Mouse (Mus musculus) lung, postnatal 0 days (tissue): ENCODE data around the gene Ppp6r2. TPM values are rescaled to one million over a fixed set of nuclear protein-coding genes. Genes with fewer than 3 reads are reported as not detected.

ENCODE experiments used
- ATAC-seq: fragments of 200-750 bp; cut with Nextera tagmentation; 2 replicates; pipeline ENCODE4 v1.8.0; 2017; ENCODE audit warnings: moderate library complexity
- DNase-seq: peaks from one replicate; pipeline ENCODE4 v3.0.0-alpha.2; 2016; ENCODE audit warnings: low spot score
- H3K27ac ChIP-seq: fragments of 300-500 bp; sonication (generic); 2 replicates; pipeline ENCODE4 v1.5.1; 2014; ENCODE audit warnings: antibody characterized with exemption, mild to moderate bottlenecking, low read length, mixed read lengths
- H3K27me3 ChIP-seq: fragments of 300-500 bp; sonication (generic); replicated peaks from 2 replicates; pipeline ENCODE4 v1.6.1; 2014; ENCODE audit warnings: low read length, mixed read lengths; ENCODE audit not compliant: insufficient read depth
- H3K36me3 ChIP-seq: fragments of 300-500 bp; sonication (generic); 2 replicates; pipeline ENCODE4 v1.6.1; 2014; ENCODE audit warnings: low read length, mixed read lengths; ENCODE audit not compliant: insufficient read depth
- H3K4me1 ChIP-seq: fragments of 300-500 bp; sonication (generic); 2 replicates; pipeline ENCODE4 v1.6.1; 2014; ENCODE audit warnings: antibody characterized with exemption, low read depth, low read length, mixed read lengths; ENCODE audit not compliant: insufficient read depth
- H3K4me2 ChIP-seq: fragments of 300-500 bp; sonication (generic); replicated peaks from 2 replicates; pipeline ENCODE4 v1.6.1; 2014; ENCODE audit warnings: low read depth, mild to moderate bottlenecking, low read length, moderate library complexity, mixed read lengths
- H3K4me3 ChIP-seq: fragments of 300-500 bp; sonication (generic); 2 replicates; pipeline ENCODE4 v1.5.1; 2014; ENCODE audit warnings: low read depth, low read length
- H3K9ac ChIP-seq: fragments of 300-500 bp; sonication (generic); replicated peaks from 2 replicates; pipeline ENCODE4 v1.6.1; 2014; ENCODE audit warnings: low read depth, mild to moderate bottlenecking
- H3K9me3 ChIP-seq: fragments of 300-500 bp; sonication (generic); 2 replicates; pipeline ENCODE4 v1.6.1; 2016; ENCODE audit warnings: low read length, mixed read lengths
- CTCF ChIP-seq: IDR thresholded peaks from 2 replicates; pipeline ENCODE4 v1.5.1; 2016; ENCODE audit warnings: antibody characterized with exemption, mild to moderate bottlenecking
- EP300 ChIP-seq: IDR thresholded peaks from 2 replicates; pipeline ENCODE4 v1.6.1; 2016; ENCODE audit warnings: antibody characterized with exemption, mild to moderate bottlenecking, control low read depth
- WGBS: fragments of 180-500 bp; shearing (Covaris S2); extraction: QIAGEN DNeasy Blood & Tissue Kit; methylation state at CpG from one replicate; pipeline ENCODE4 v1.1.7; 2014; 5-methylcytosine and 5-hydroxymethylcytosine counted together
- polyA plus RNA-seq: library from polyadenylated mRNA; unstranded; fragments of >200 nt; fragmentation: Nextera tagmentation; extraction: Ambion mirVana; gene quantifications from 2 replicates; pipeline ENCODE4 v1.2.1, GENCODE M21; 2015

Gene Ppp6r2
- polyA plus RNA-seq, 1 experiment from 2014 or later: 22.7 TPM

GRCm38 (mm10) chr15:89264485-89264884, 53.1 kb downstream of the Ppp6r2 start:
- H3K36me3 ChIP-seq: peaks cover 12% of the 10 kb centered on the region
- WGBS: 57% methylated on average over 5 of the region's 5 CpGs
- TF ChIP-seq CTCF (no peak), EP300 (no peak)

GRCm38 (mm10) chr15:89275497-89275896, 64.1 kb downstream of the Ppp6r2 start:
- Histone ChIP-seq H3K27ac (no peak overlapping the region), H3K4me1 (no peaks in the 10 kb centered on the region), H3K36me3 (peaks cover 10% of the 10 kb centered on the region), H3K9ac (no peak overlapping the region), H3K9me3 (no peaks in the 10 kb centered on the region), H3K4me3 (no peak overlapping the region), H3K4me2 (no peak overlapping the region), H3K27me3 (no peaks in the 10 kb centered on the region)
- no peak for TF ChIP-seq EP300
- no peak for TF ChIP-seq CTCF
- 83% methylated on average over 3 of the region's 3 CpGs for WGBS
- no peak for ATAC-seq
- no peak for DNase-seq

More at GRCm38 (mm10) chr15:89264485-89264884, 53.1 kb downstream of the Ppp6r2 start:
- H3K27me3 ChIP-seq: no peaks in the 10 kb centered on the region
- H3K9me3 ChIP-seq: no peaks in the 10 kb centered on the region
- ATAC-seq (no peak), DNase-seq (no peak)
- H3K4me3 ChIP-seq: no peak overlapping the region
- H3K27ac ChIP-seq: no peak overlapping the region
- no peak overlapping the region for H3K4me2 ChIP-seq
- H3K4me1 ChIP-seq: no peaks in the 10 kb centered on the region
- H3K9ac ChIP-seq: no peak overlapping the region

- H3K4me3 ChIP-seq: no peak overlapping the region
- 96% methylated on average over 4 of the region's 4 CpGs for WGBS
- no peaks in the 10 kb centered on the region for H3K4me1 ChIP-seq
- H3K4me2 ChIP-seq: no peak overlapping the region
- peaks cover 13% of the 10 kb centered on the region for H3K36me3 ChIP-seq
- H3K9ac ChIP-seq: no peak overlapping the region
- ATAC-seq (no peak), DNase-seq (no peak)
- no peaks in the 10 kb centered on the region for H3K27me3 ChIP-seq
- TF ChIP-seq EP300 (no peak), CTCF (no peak)
- H3K27ac ChIP-seq: no peak overlapping the region
- H3K9me3 ChIP-seq: no peaks in the 10 kb centered on the region
Measured at GRCm38 (mm10) chr15:89277366-89277765, 66.0 kb downstream of the Ppp6r2 start.

- Histone ChIP-seq H3K27me3 (no peaks in the 10 kb centered on the region), H3K4me1 (no peaks in the 10 kb centered on the region), H3K36me3 (peaks cover 15% of the 10 kb centered on the region), H3K27ac (no peak overlapping the region), H3K4me2 (no peak overlapping the region), H3K4me3 (no peak overlapping the region), H3K9me3 (no peaks in the 10 kb centered on the region), H3K9ac (no peak overlapping the region)
- no peak for DNase-seq
- TF ChIP-seq EP300 (no peak), CTCF (no peak)
- 82% methylated on average over 6 of the region's 6 CpGs for WGBS
- ATAC-seq: no peak
Measured at GRCm38 (mm10) chr15:89282546-89282945, 71.2 kb downstream of the Ppp6r2 start.

- no peaks in the 10 kb centered on the region for H3K27me3 ChIP-seq
- ATAC-seq (no peak), DNase-seq (no peak)
- H3K4me2 ChIP-seq: no peak overlapping the region
- no peaks in the 10 kb centered on the region for H3K4me1 ChIP-seq
- TF ChIP-seq CTCF (no peak), EP300 (no peak)
- no peak overlapping the region for H3K4me3 ChIP-seq
- no peak overlapping the region for H3K9ac ChIP-seq
- peaks cover 18% of the 10 kb centered on the region for H3K36me3 ChIP-seq
- WGBS: 70% methylated on average over 2 of the region's 2 CpGs
- no peaks in the 10 kb centered on the region for H3K9me3 ChIP-seq
- H3K27ac ChIP-seq: no peak overlapping the region
Measured at GRCm38 (mm10) chr15:89284094-89284493, 72.7 kb downstream of the Ppp6r2 start.

GRCm38 (mm10) chr15:89285004-89285403, 73.7 kb downstream of the Ppp6r2 start:
- no peak overlapping the region for H3K9ac ChIP-seq
- H3K4me1 ChIP-seq: no peaks in the 10 kb centered on the region
- H3K36me3 ChIP-seq: peaks cover 23% of the 10 kb centered on the region; the same call in 1 of the 2 replicates
- H3K9me3 ChIP-seq: no peaks in the 10 kb centered on the region
- TF ChIP-seq CTCF (no peak), EP300 (no peak)
- no peak overlapping the region for H3K4me3 ChIP-seq
- no peak overlapping the region for H3K27ac ChIP-seq
- DNase-seq: no peak
- H3K4me2 ChIP-seq: no peak overlapping the region
- no peaks in the 10 kb centered on the region for H3K27me3 ChIP-seq
- no peak for ATAC-seq

- 84% methylated on average over 5 of the region's 5 CpGs for WGBS
- TF ChIP-seq CTCF (no peak), EP300 (no peak)
Measured at GRCm38 (mm10) chr15:89285478-89285877, 74.1 kb downstream of the Ppp6r2 start.

More at GRCm38 (mm10) chr15:89285478-89285877, 74.1 kb downstream of the Ppp6r2 start:
- Histone ChIP-seq H3K27ac (no peak overlapping the region), H3K4me3 (no peak overlapping the region), H3K36me3 (peaks cover 27% of the 10 kb centered on the region; the same call in 1 of the 2 replicates), H3K9ac (no peak overlapping the region), H3K4me2 (no peak overlapping the region), H3K27me3 (no peaks in the 10 kb centered on the region), H3K9me3 (no peaks in the 10 kb centered on the region), H3K4me1 (no peaks in the 10 kb centered on the region)
- ATAC-seq (no peak), DNase-seq (no peak)
